In the genomic region with DNA sequence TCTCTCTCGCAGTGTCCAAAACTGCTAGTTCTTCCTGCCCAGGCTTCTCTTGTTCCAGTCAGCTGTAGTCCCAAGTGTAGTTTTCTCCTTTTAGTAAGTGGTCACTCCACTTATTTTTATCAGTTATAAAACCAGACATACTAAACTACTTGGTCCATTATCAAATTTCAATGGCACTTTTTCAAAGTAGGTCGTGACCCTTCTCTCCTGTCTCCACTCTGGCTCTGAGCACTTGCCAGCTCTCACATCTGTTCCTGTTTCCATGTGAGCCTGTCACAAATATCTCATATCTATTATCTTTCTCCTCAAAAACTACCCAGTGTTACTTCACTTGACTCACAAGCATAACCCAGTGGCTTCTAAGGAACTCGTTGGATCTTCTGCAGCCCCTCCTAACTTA, we compare ENCODE assay signal across 21 mouse cellular contexts. TPM values are rescaled to one million over a fixed set of nuclear protein-coding genes. Genes with fewer than 3 reads are reported as not detected.
DNase-seq lines count a peak whose midpoint lies in the region; ATAC-seq and TF ChIP-seq lines count a peak whose summit lies in the region.
"Had no signal": no experiment of that assay in that cellular context is flagged by ENCODE, and none has a peak within 500 bp of the region (broad histone marks: within the 10 kb centered on the region; RNA-seq: fewer than 3 reads in every experiment).

No protein-coding gene starts in this region.

- H3K27ac ChIP-seq in MEL (ENCODE audit: control insufficient read depth, low read depth, low read length), result no peak overlapping the region
- no peak overlapping the region for H3K27ac ChIP-seq in forebrain, embryonic 10.5 days
- H3K27ac ChIP-seq: midbrain, embryonic 15.5 days; stomach, embryonic 15.5 days had no signal

- intact Hi-C loops in heart, postnatal 14 days (cut with DNase I), result loop anchor here (10.0 kb wide), 1 partner anchor 101 kb away; no protein-coding TSS in a partner anchor
- intact Hi-C loops in left cerebral cortex, postnatal 4 days (cut with DNase I), result no loop called here

- no peaks in the 10 kb centered on the region for H3K27me3 ChIP-seq in MEL (ENCODE audit: control insufficient read depth in 1 of 2, insufficient read depth in 2 of 2, low read length in 2 of 2)
- no peaks in the 10 kb centered on the region for H3K27me3 ChIP-seq in forebrain, embryonic 10.5 days (ENCODE audit: poor library complexity, severe bottlenecking)
- H3K27me3 ChIP-seq: midbrain, embryonic 15.5 days; stomach, embryonic 15.5 days had no signal

- no peak for TF ChIP-seq RAD21 in MEL (IDR thresholded peaks at IDR 0.05; ENCODE audit: low read depth, low read length)

- H3K9me3 ChIP-seq in MEL (replicated peaks; ENCODE audit: insufficient read depth, low read length), result no peaks in the 10 kb centered on the region
- no peaks in the 10 kb centered on the region for H3K9me3 ChIP-seq in forebrain, embryonic 10.5 days
- H3K9me3 ChIP-seq: G1E; midbrain, embryonic 15.5 days; stomach, embryonic 15.5 days had no signal

- no peak overlapping the region for H3K4me3 ChIP-seq in MEL (ENCODE audit: control insufficient read depth in 1 of 2, insufficient read depth in 1 of 2, low read depth in 2 of 2, low read length in 2 of 2)
- no peak overlapping the region for H3K4me3 ChIP-seq in forebrain, embryonic 10.5 days
- H3K4me3 ChIP-seq: midbrain, embryonic 15.5 days; stomach, embryonic 15.5 days had no signal

- no peak for ATAC-seq in erythroblast, adult 5-6 weeks (replicated peaks; ENCODE audit: low FRiP score, poor library complexity, severe bottlenecking)
- ATAC-seq: CD4-positive, CD25-positive, alpha-beta regulatory T cell, adult 4 months; forebrain, embryonic 16.5 days; inflammation-experienced regulatory T-cells, adult 6 months; midbrain, embryonic 15.5 days had no signal

- DNase-seq in MEL (ENCODE audit: low read depth, low spot score) (peak; percentile 18), NIH3T3 (ENCODE audit: low read depth) (peak; percentile 61)
- DNase-seq in heart, adult 8-10 months (ENCODE audit: low spot score), result peak; percentile 69
- DNase-seq in heart, postnatal 14 days, result peak; percentile 41 to 56
- no peak for DNase-seq in forebrain, embryonic 10.5 days (ENCODE audit: extremely low spot score, low spot score)
- DNase-seq in left cerebral cortex, postnatal 4 days, result no peak
- DNase-seq: adrenal gland, postnatal 10 days; cerebellum, adult 11-12 months; cerebellum, postnatal 25 days; kidney, postnatal 4 days; liver; lung, embryonic 14.5 days; thymus, adult 2 months had no signal

- no peak for TF ChIP-seq POLR2A in MEL (IDR thresholded peaks at IDR 0.05; ENCODE audit: control insufficient read depth in 1 of 2, insufficient read depth in 1 of 2, low read depth in 1 of 2, low read length in 2 of 2, poor library complexity in 1 of 2)

- 88% methylated on average over 3 of the region's 3 CpGs for WGBS in forebrain, embryonic 10.5 days

- no peak overlapping the region for H3K9ac ChIP-seq in MEL (ENCODE audit: control insufficient read depth, low read depth, low read length, poor library complexity, severe bottlenecking)
- H3K9ac ChIP-seq: lung, embryonic 14.5 days; midbrain, embryonic 15.5 days; stomach, embryonic 15.5 days had no signal

- peaks cover 2 to 25% of the 10 kb centered on the region in 2 experiments; a peak in 2 of 4 replicates for H3K36me3 ChIP-seq in MEL (ENCODE audit: control insufficient read depth in 1 of 2, insufficient read depth in 2 of 2, low read length in 2 of 2)
- peaks cover 74% of the 10 kb centered on the region for H3K36me3 ChIP-seq in forebrain, embryonic 10.5 days (replicated peaks)

- no peaks in the 10 kb centered on the region for H3K79me2 ChIP-seq in MEL (ENCODE audit: control insufficient read depth, insufficient read depth, low read length, poor library complexity)

- no peak for TF ChIP-seq CTCF in MEL (IDR thresholded peaks at IDR 0.05 in 2 of 3, conservative IDR thresholded peaks at IDR 0.05 in 1 of 3; ENCODE audit: control insufficient read depth in 1 of 3, insufficient read depth in 1 of 3, low read depth in 2 of 3, low read length in 3 of 3, poor library complexity in 1 of 3, severe bottlenecking in 1 of 3)

- TF ChIP-seq EP300 in MEL (IDR thresholded peaks at IDR 0.05; ENCODE audit: low read depth in 1 of 2, low read length in 2 of 2), result no peak

- no peaks in the 10 kb centered on the region; a peak in 1 of 4 replicates for H3K4me1 ChIP-seq in MEL (ENCODE audit: control insufficient read depth in 1 of 2, insufficient read depth in 2 of 2, low read length in 2 of 2)
- no peaks in the 10 kb centered on the region for H3K4me1 ChIP-seq in forebrain, embryonic 10.5 days
- H3K4me1 ChIP-seq: midbrain, embryonic 15.5 days; stomach, embryonic 15.5 days had no signal

TF ChIP-seq in MEL, 35 proteins besides CTCF, POLR2A, EP300 and RAD21:
- TF ChIP-seq GABPA (IDR thresholded peaks at IDR 0.05; ENCODE audit: low read depth, low read length), result no peak
- TF ChIP-seq ZC3H11A (IDR thresholded peaks at IDR 0.05; ENCODE audit: low read depth, low read length), result no peak
- no peak for TF ChIP-seq NELFE (IDR thresholded peaks at IDR 0.05; ENCODE audit: low read depth, low read length)
- TF ChIP-seq KAT2A (conservative IDR thresholded peaks at IDR 0.05; ENCODE audit: low read depth, low read length), result no peak
- no peak for TF ChIP-seq MYB (IDR thresholded peaks at IDR 0.05; ENCODE audit: low read depth, low read length)
- TF ChIP-seq E2F4 (IDR thresholded peaks at IDR 0.05; ENCODE audit: borderline replicate concordance, low read depth, low read length), result no peak
- no peak for TF ChIP-seq ZMIZ1 (IDR thresholded peaks at IDR 0.05; ENCODE audit: low read depth, low read length)
- TF ChIP-seq ETS1 (IDR thresholded peaks at IDR 0.05; ENCODE audit: low read depth, low read length), result no peak
- no peak for TF ChIP-seq TBP (IDR thresholded peaks at IDR 0.05; ENCODE audit: low read depth, low read length)
- no peak for TF ChIP-seq MAX (IDR thresholded peaks at IDR 0.05; ENCODE audit: low read length)
- TF ChIP-seq ELF1 (IDR thresholded peaks at IDR 0.05; ENCODE audit: low read depth, low read length), result no peak
- TF ChIP-seq CHD2 (IDR thresholded peaks at IDR 0.05; ENCODE audit: low read length), result no peak
- no peak for TF ChIP-seq MAFK (IDR thresholded peaks at IDR 0.05; ENCODE audit: borderline replicate concordance, low read depth, low read length)
- TF ChIP-seq USF2 (IDR thresholded peaks at IDR 0.05; ENCODE audit: borderline replicate concordance in 1 of 2, insufficient read depth in 1 of 2, low read depth in 1 of 2, low read length in 2 of 2), result no peak
- no peak for TF ChIP-seq ZNF384 (IDR thresholded peaks at IDR 0.05; ENCODE audit: low read depth, low read length)
- TF ChIP-seq RCOR1 (IDR thresholded peaks at IDR 0.05; ENCODE audit: low read depth, low read length), result no peak

RNA-seq across cellular contexts. Expression of gene Tmem236, which starts 29.0 kb away (rescaled TPM):
- 0.04 and 0.07 TPM in 2 replicates for total RNA-seq in MEL (2012; rRNA removed)
- under 1 TPM in 1 of 2 experiments, not detected in 1; 0.06 TPM for polyA plus RNA-seq in MEL (2012; ENCODE audit: insufficient read depth in 1 of 2, insufficient read length in 2 of 2, low read depth in 1 of 2, low replicate concordance in 2 of 2, missing spikeins in 1 of 2)
- total RNA-seq in heart, adult 8-10 months (2022), result under 1 TPM in 1 of 4 experiments, not detected in 3; 0.08 TPM
- under 1 TPM in 1 of 2 experiments, not detected in 1; 0.07 TPM for total RNA-seq in heart, postnatal 14 days (2021)
- total RNA-seq in erythroblast, adult 5-6 weeks (2015; ENCODE audit: low replicate concordance), result not detected in 2 replicates
- 0.56 and 0.60 TPM in 2 replicates for total RNA-seq in erythroblast, adult 5-6 weeks (2017; ENCODE audit: low replicate concordance)
- 0.04 TPM in 1 of 2 replicates, not detected in the other for polyA plus RNA-seq in forebrain, embryonic 10.5 days (2016; fragmentation: Nextera tagmentation; extraction: Ambion mirVana)
- under 1 TPM in 1 of 2 experiments, not detected in 1; 0.14 TPM for total RNA-seq in left cerebral cortex, postnatal 4 days (2021)
- total RNA-seq: hematopoietic stem cell, adult 5-6 weeks had no signal
- polyA plus RNA-seq: CD4-positive, CD25-positive, alpha-beta regulatory T cell, adult 4 months; G1E; inflammation-experienced regulatory T-cells, adult 6 months; lung, embryonic 14.5 days had no signal

Comparison
In these comparisons a context has a peak if more than half of its experiments do, and no peak if none do; other contexts are left out.
1. DNase-seq: peak in MEL (single experiment), NIH3T3 (single experiment), heart, adult 8-10 months (single experiment) and heart, postnatal 14 days (2 of 2); none in forebrain, embryonic 10.5 days (single experiment) and left cerebral cortex, postnatal 4 days (single experiment).